Mouse (Mus musculus) macrophage (primary cell): ENCODE results near the gene P2ry14. TPM values are rescaled to one million over a fixed set of nuclear protein-coding genes. Genes with fewer than 3 reads are reported as not detected.

Experiments
- polyA plus RNA-seq: library from polyadenylated mRNA; stranded (reverse); fragments of 250-400 nt; gene quantifications from 3 replicates; pipeline ENCODE4 v1.2.4, GENCODE M21; 2018; ENCODE audit warnings: inconsistent platforms

P2ry14 gene
- polyA plus RNA-seq, 1 experiment from 2014 or later = 61.0 TPM

Other genes with a start within 250 kb of the P2ry14 start
- 0.25 to 0.93 TPM (median 0.47 TPM) in 3 replicates for gene Med12l, start 147.8 kb downstream of the P2ry14 start, polyA plus RNA-seq
- gene Gpr171, start 51.8 kb downstream of the P2ry14 start, polyA plus RNA-seq = 2.4 to 8.4 TPM (median 4.9 TPM) in 3 replicates
- not detected in 3 replicates for gene Gpr87, start 41.5 kb upstream of the P2ry14 start, polyA plus RNA-seq
- gene P2ry13, start 57.3 kb upstream of the P2ry14 start, polyA plus RNA-seq = 9.9 to 20.0 TPM (median 15.2 TPM) in 3 replicates
- gene P2ry12, start 109.3 kb upstream of the P2ry14 start, polyA plus RNA-seq = 11.1 to 13.5 TPM (median 11.2 TPM) in 3 replicates
- 0.03 TPM in 1 of 3 replicates, not detected in the others for gene Igsf10, start 190.8 kb upstream of the P2ry14 start, polyA plus RNA-seq